29 mouse cellular contexts compared by ENCODE assay signal in the genomic region with DNA sequence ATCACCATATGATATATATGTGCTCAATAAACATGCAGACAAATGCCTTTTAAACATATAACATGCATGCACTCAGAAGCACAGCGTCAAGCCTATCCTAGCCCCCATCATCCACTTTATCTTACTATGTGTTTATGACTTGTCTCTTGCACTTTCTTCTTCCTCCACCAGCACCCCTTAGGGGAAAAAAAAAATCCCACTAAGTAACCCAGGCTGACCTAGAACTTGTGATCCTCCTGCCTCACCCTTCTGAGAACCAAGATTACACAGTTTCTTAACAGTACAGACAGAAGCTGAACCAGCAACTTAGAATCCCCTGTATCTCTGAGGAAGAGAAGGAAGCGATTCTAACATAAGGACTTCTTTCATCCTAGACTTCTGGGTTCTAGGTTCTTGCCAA. TPM values are rescaled to one million over a fixed set of nuclear protein-coding genes. Genes with fewer than 3 reads are reported as not detected.
DNase-seq lines count a peak whose midpoint lies in the region; ATAC-seq and TF ChIP-seq lines count a peak whose summit lies in the region.
"Had no signal": no experiment of that assay in that cellular context is flagged by ENCODE, and none has a peak within 500 bp of the region (broad histone marks: within the 10 kb centered on the region; RNA-seq: fewer than 3 reads in every experiment).

No protein-coding gene starts in this region.

- no peak overlapping the region for H3K4me2 ChIP-seq in heart, postnatal 0 days (ENCODE audit: low read depth, low read length)
- no peak overlapping the region for H3K4me2 ChIP-seq in heart, embryonic 11.5 days
- H3K4me2 ChIP-seq in liver, embryonic 13.5 days = peak overlapping the region; percentile 95
- no peak overlapping the region for H3K4me2 ChIP-seq in forebrain, embryonic 16.5 days (ENCODE audit: low read length)

- no peak for TF ChIP-seq POLR2A in bone marrow, adult 2 months (IDR thresholded peaks at IDR 0.05; ENCODE audit: borderline replicate concordance, control insufficient read depth, low read depth, low read length)

- H3K36me3 ChIP-seq in heart, postnatal 0 days (replicated peaks; ENCODE audit: control insufficient read depth, insufficient read depth, low read length) = peaks cover 4% of the 10 kb centered on the region; the same call in 1 of the 2 replicates
- H3K36me3 ChIP-seq in heart, embryonic 11.5 days (ENCODE audit: control insufficient read depth, insufficient read depth, low read length) = no peaks in the 10 kb centered on the region; the same call in 1 of the 2 replicates
- peaks cover 37% of the 10 kb centered on the region for H3K36me3 ChIP-seq in liver, embryonic 13.5 days
- H3K36me3 ChIP-seq in forebrain, embryonic 16.5 days (ENCODE audit: control insufficient read depth, insufficient read depth) = no peaks in the 10 kb centered on the region
- H3K36me3 ChIP-seq: midbrain, embryonic 13.5 days had no signal

- no peak for TF ChIP-seq EP300 in heart, postnatal 0 days (IDR thresholded peaks at IDR 0.05; ENCODE audit: low read depth)

- H3K27me3 ChIP-seq in heart, postnatal 0 days (ENCODE audit: control insufficient read depth, insufficient read depth, low read length) = no peaks in the 10 kb centered on the region
- H3K27me3 ChIP-seq in heart, embryonic 11.5 days (ENCODE audit: control insufficient read depth, insufficient read depth, low read length) = no peaks in the 10 kb centered on the region
- no peaks in the 10 kb centered on the region for H3K27me3 ChIP-seq in liver, embryonic 13.5 days
- H3K27me3 ChIP-seq in forebrain, embryonic 16.5 days (replicated peaks; ENCODE audit: control insufficient read depth, insufficient read depth, low read length) = no peaks in the 10 kb centered on the region
- H3K27me3 ChIP-seq: midbrain, embryonic 13.5 days; neural tube, embryonic 12.5 days had no signal

- ATAC-seq in heart, postnatal 0 days (ENCODE audit: insufficient read depth, low read depth) = no peak
- no peak for ATAC-seq in heart, embryonic 11.5 days (replicated peaks; ENCODE audit: insufficient number of reproducible peaks, low FRiP score, low TSS enrichment)
- ATAC-seq in liver, embryonic 13.5 days (ENCODE audit: low read depth) = no peak
- ATAC-seq in forebrain, embryonic 16.5 days = no peak
- ATAC-seq: activated CD4-positive, CD25-positive, alpha-beta regulatory T cell, adult 4 months; forebrain, postnatal 0 days; hindbrain, postnatal 0 days; midbrain, embryonic 13.5 days had no signal

- H3K9me3 ChIP-seq in heart, postnatal 0 days (replicated peaks; ENCODE audit: control insufficient read depth, low read length) = no peaks in the 10 kb centered on the region
- H3K9me3 ChIP-seq in heart, embryonic 11.5 days (replicated peaks; ENCODE audit: control insufficient read depth, low read length) = no peaks in the 10 kb centered on the region
- H3K9me3 ChIP-seq in liver, embryonic 13.5 days (replicated peaks) = no peaks in the 10 kb centered on the region
- no peaks in the 10 kb centered on the region for H3K9me3 ChIP-seq in forebrain, embryonic 16.5 days (ENCODE audit: control insufficient read depth, low read length)
- H3K9me3 ChIP-seq: forebrain, embryonic 10.5 days; heart, embryonic 10.5 days; hindbrain, embryonic 10.5 days; limb, embryonic 10.5 days; midbrain, embryonic 13.5 days; neural tube, embryonic 12.5 days had no signal

- 82% methylated on average over 2 of the region's 2 CpGs for WGBS in heart, postnatal 0 days
- 88% methylated on average over 2 of the region's 2 CpGs for WGBS in heart, embryonic 11.5 days (ENCODE audit: insufficient replicate concordance)
- 48% methylated on average over 2 of the region's 2 CpGs for WGBS in bone marrow, adult 2 months
- 50% methylated on average over 2 of the region's 2 CpGs for WGBS in liver, embryonic 13.5 days (ENCODE audit: insufficient replicate concordance)
- WGBS in forebrain, embryonic 16.5 days = 92% methylated on average over 2 of the region's 2 CpGs

- no peak overlapping the region for H3K9ac ChIP-seq in heart, postnatal 0 days (replicated peaks; ENCODE audit: low read depth, low read length)
- no peak overlapping the region for H3K9ac ChIP-seq in heart, embryonic 11.5 days (ENCODE audit: low read depth, low read length)
- H3K9ac ChIP-seq in liver, embryonic 13.5 days = peak overlapping the region; percentile 88
- no peak overlapping the region for H3K9ac ChIP-seq in forebrain, embryonic 16.5 days (replicated peaks; ENCODE audit: low read depth, low read length)
- H3K9ac ChIP-seq: forebrain, postnatal 0 days; midbrain, embryonic 13.5 days; neural tube, embryonic 12.5 days had no signal

- no peak for DNase-seq in heart, postnatal 0 days (ENCODE audit: low spot score)
- DNase-seq in 3T3-L1 (ENCODE audit: low read depth, low spot score) = peak; percentile 18
- DNase-seq in liver, embryonic 13.5 days = no peak
- DNase-seq in right cerebral cortex, postnatal 36 days (ENCODE audit: low spot score in 2 of 2) = no peak
- DNase-seq in frontal cortex, postnatal 10 days (ENCODE audit: low spot score in 2 of 2) = no peak
- DNase-seq: adrenal gland, adult 8-10 months; cerebellum, adult 8-10 months; cerebellum, postnatal 36 days; forebrain, postnatal 0 days; heart, postnatal 10 days; kidney, adult 18-20 months; kidney, postnatal 10 days; lung, adult 18-20 months; lung, postnatal 10 days; retina, postnatal 1 day; right cerebral cortex, postnatal 25 days; thymus, adult 18-20 months; thymus, postnatal 4 days had no signal

- 0 out of 2 replicates have a peak overlapping the region, but pooled peaks have one; percentile 91 for H3K27ac ChIP-seq in heart, postnatal 0 days (ENCODE audit: low read depth)
- no peak overlapping the region for H3K27ac ChIP-seq in heart, embryonic 11.5 days (ENCODE audit: low read depth, low read length)
- no peak overlapping the region; the same call in 1 of the 2 replicates for H3K27ac ChIP-seq in bone marrow, adult 2 months (ENCODE audit: control insufficient read depth, insufficient read depth, low read depth, low read length, poor library complexity)
- H3K27ac ChIP-seq in liver, embryonic 13.5 days = peak overlapping the region; percentile 96
- no peak overlapping the region for H3K27ac ChIP-seq in forebrain, embryonic 16.5 days (ENCODE audit: low read length)
- H3K27ac ChIP-seq: hindbrain, embryonic 10.5 days; hindbrain, postnatal 0 days; midbrain, embryonic 13.5 days; neural tube, embryonic 12.5 days had no signal

- no peak overlapping the region for H3K4me3 ChIP-seq in heart, postnatal 0 days (ENCODE audit: low read depth, low read length)
- no peak overlapping the region for H3K4me3 ChIP-seq in heart, embryonic 11.5 days (ENCODE audit: low read depth, low read length)
- H3K4me3 ChIP-seq in bone marrow, adult 2 months (replicated peaks; ENCODE audit: control insufficient read depth, low read depth, low read length) = peak overlapping the region; percentile 19
- H3K4me3 ChIP-seq in liver, embryonic 13.5 days (replicated peaks) = peak overlapping the region; percentile 72
- no peak overlapping the region for H3K4me3 ChIP-seq in forebrain, embryonic 16.5 days (replicated peaks; ENCODE audit: low read length)
- H3K4me3 ChIP-seq: midbrain, embryonic 13.5 days; neural tube, embryonic 12.5 days had no signal

- no peak for TF ChIP-seq CTCF in heart, postnatal 0 days (IDR thresholded peaks at IDR 0.05; ENCODE audit: low read depth)
- no peak for TF ChIP-seq CTCF in bone marrow, adult 2 months (IDR thresholded peaks at IDR 0.05; ENCODE audit: control insufficient read depth, insufficient read depth, low read length)

- H3K4me1 ChIP-seq in heart, postnatal 0 days (ENCODE audit: control insufficient read depth, insufficient read depth) = peaks cover 34% of the 10 kb centered on the region
- H3K4me1 ChIP-seq in heart, embryonic 11.5 days (ENCODE audit: control insufficient read depth, insufficient read depth, low read length) = peaks cover 42% of the 10 kb centered on the region
- peaks cover 15% of the 10 kb centered on the region for H3K4me1 ChIP-seq in bone marrow, adult 2 months (ENCODE audit: control insufficient read depth, insufficient read depth, low read length)
- peaks cover 91% of the 10 kb centered on the region for H3K4me1 ChIP-seq in liver, embryonic 13.5 days (replicated peaks)
- H3K4me1 ChIP-seq in forebrain, embryonic 16.5 days (replicated peaks; ENCODE audit: control insufficient read depth, insufficient read depth, low read length) = peaks cover 15% of the 10 kb centered on the region

RNA-seq across cellular contexts. Expression of a gene that starts 0.5 kb away (rescaled TPM):
- 37.2 and 37.6 TPM in 2 replicates for total RNA-seq in heart, postnatal 0 days (2014; rRNA removed; ENCODE audit: low replicate concordance)
- polyA plus RNA-seq in heart, postnatal 0 days (2015; fragmentation: Nextera tagmentation; extraction: Ambion mirVana) = 24.8 and 25.2 TPM in 2 replicates
- polyA plus RNA-seq in heart, embryonic 11.5 days (2014; fragmentation: Nextera tagmentation; extraction: Ambion mirVana) = 19.8 and 20.5 TPM in 2 replicates
- polyA plus RNA-seq in bone marrow, adult 2 months (2011; ENCODE audit: insufficient read depth, insufficient read length, low replicate concordance, missing spikeins) = 32.7 and 54.9 TPM in 2 replicates
- 24.1 and 26.1 TPM in 2 replicates for polyA plus RNA-seq in liver, embryonic 13.5 days (2015; fragmentation: Nextera tagmentation; extraction: Ambion mirVana)
- polyA plus RNA-seq in forebrain, embryonic 16.5 days (2015; fragmentation: Nextera tagmentation; extraction: Ambion mirVana) = 13.0 and 13.6 TPM in 2 replicates

RNA-seq across cellular contexts. Expression of a gene that starts 57.3 kb away (rescaled TPM):
- total RNA-seq in heart, postnatal 0 days (2014; rRNA removed; ENCODE audit: low replicate concordance) = 36.4 and 54.8 TPM in 2 replicates
- 34.9 and 37.9 TPM in 2 replicates for polyA plus RNA-seq in heart, postnatal 0 days (2015; fragmentation: Nextera tagmentation; extraction: Ambion mirVana)
- polyA plus RNA-seq in heart, embryonic 11.5 days (2014; fragmentation: Nextera tagmentation; extraction: Ambion mirVana) = 68.0 and 69.3 TPM in 2 replicates
- polyA plus RNA-seq in bone marrow, adult 2 months (2011; ENCODE audit: insufficient read depth, insufficient read length, low replicate concordance, missing spikeins) = 12.3 and 31.1 TPM in 2 replicates
- polyA plus RNA-seq in liver, embryonic 13.5 days (2015; fragmentation: Nextera tagmentation; extraction: Ambion mirVana) = 58.6 and 62.9 TPM in 2 replicates
- 80.4 TPM in 2 replicates for polyA plus RNA-seq in forebrain, embryonic 16.5 days (2015; fragmentation: Nextera tagmentation; extraction: Ambion mirVana)

Comparison
In these comparisons a context has a peak if more than half of its experiments do, and no peak if none do; other contexts are left out.
1. H3K27ac ChIP-seq: peak in heart, postnatal 0 days (single experiment) and liver, embryonic 13.5 days (single experiment); none in heart, embryonic 11.5 days (single experiment), bone marrow, adult 2 months (single experiment) and forebrain, embryonic 16.5 days (single experiment).
2. H3K4me3 ChIP-seq: peak in bone marrow, adult 2 months (single experiment) and liver, embryonic 13.5 days (single experiment); none in heart, postnatal 0 days (single experiment), heart, embryonic 11.5 days (single experiment) and forebrain, embryonic 16.5 days (single experiment).